Mouse (Mus musculus): ENCODE data around the gene Taf8.

Taf8 gene

DNA sequence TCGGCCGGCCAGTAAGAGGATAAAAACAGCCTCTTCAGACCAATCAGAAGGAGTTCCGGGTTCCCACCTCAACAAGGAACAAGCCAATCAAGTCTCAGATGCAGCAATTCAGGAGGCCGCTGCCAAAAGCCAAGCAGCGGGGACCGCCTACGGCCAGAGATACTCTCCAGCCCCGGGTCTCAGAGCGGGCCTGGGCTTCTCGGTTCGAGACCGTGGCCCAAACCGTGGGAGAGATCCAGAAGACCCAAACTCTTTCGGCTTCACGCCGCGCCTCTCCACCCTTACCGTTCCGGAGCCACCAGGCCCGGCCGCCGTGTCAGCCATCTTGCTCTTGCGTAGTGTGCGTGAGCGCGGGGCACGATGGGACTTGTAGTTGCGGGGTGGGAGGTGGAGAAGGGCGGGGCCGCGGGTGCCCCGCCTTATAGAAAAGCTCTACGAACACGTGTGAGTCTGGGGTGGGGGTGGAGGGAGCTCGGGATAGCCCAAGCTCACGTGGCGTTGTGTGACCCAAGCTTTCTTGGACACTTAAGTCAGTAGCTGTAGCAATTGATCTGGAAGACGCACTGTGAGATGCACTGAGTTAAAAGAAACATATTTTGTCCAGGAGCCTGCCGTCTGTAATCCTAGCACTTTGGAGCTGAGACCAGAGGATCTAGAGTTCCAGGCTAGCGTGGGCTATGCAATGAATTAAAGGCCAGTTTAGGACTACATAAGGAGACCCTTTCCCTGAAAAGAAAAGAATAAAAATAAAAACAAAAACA, at the start of gene Taf8:
Gene Taf8 (minus strand): TSS at position 347 of the 761 bp plus-strand sequence.
- POLR2A ChIA-PET: interaction anchor here (0.6 to 14.7 kb wide), 114 partner anchors 8 to 1907 kb away, joined by 3 to 220 read pairs (median 4); partner anchors contain the start of genes AI661453 (in 1 of the 4), Bicral (in 1 of the 4), Cnpy3 (in 1 of the 4) and Guca1b (in 1 of the 4)

GRCm38 (mm10) chr17:47551049-47551448, 49.0 kb upstream of the Taf8 start:
- ChIA-PET CTCF (interaction anchor here in 1 of 4 experiments (0.7 to 2.0 kb wide), 3 partner anchors 40 to 232 kb away, joined by 3 to 5 read pairs (median 5); no protein-coding TSS in a partner anchor), POLR2A (interaction anchor here in 3 of 4 experiments (0.6 to 2.6 kb wide), 20 partner anchors 8 to 325 kb away, joined by 3 to 12 read pairs (median 3); no protein-coding TSS in a partner anchor)

More for the DNA sequence above, at the start of gene Taf8:
- CTCF ChIA-PET: interaction anchor here (0.5 to 2.1 kb wide), 24 partner anchors 9 to 540 kb away, joined by 3 to 35 read pairs (median 4); partner anchors contain the start of genes Gm21981 (in 1 of the 4), Pgc (in 1 of the 4) and Prickle4 (in 1 of the 4)

DNA sequence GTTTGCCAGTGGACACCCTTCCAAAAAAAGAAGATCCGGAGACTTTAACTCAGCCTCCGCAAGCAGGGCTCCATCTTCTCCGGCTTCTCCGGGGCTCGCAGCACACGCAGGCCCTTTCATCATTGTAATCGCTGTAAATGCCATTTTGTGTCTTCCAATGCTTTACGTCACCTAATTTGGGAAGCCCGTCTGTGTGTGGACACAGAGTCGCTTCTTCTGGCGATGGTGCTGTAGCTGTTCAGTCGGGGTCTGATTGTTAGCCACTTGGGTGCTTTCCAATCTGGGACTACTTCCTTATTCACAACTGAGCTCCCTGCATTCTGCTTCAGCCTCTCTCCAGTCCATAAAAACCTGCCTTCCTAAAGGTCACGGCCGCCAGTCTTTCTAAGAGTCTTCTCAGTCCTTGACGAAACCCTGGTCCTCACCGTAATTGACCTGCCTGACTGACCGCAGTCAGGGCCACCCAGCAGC, 43.8 kb upstream of the Taf8 start:
- POLR2A ChIA-PET: interaction anchor here in 3 of 4 experiments (0.6 to 2.6 kb wide), 21 partner anchors 10 to 352 kb away, joined by 3 to 13 read pairs (median 5); no protein-coding TSS in a partner anchor
- CTCF ChIA-PET: interaction anchor here in 3 of 4 experiments (0.6 to 1.1 kb wide), 3 partner anchors 41 to 669 kb away, joined by 3 to 5 read pairs (median 3); partner anchors contain the start of gene Ccnd3 (in 1 of the 3)

DNA sequence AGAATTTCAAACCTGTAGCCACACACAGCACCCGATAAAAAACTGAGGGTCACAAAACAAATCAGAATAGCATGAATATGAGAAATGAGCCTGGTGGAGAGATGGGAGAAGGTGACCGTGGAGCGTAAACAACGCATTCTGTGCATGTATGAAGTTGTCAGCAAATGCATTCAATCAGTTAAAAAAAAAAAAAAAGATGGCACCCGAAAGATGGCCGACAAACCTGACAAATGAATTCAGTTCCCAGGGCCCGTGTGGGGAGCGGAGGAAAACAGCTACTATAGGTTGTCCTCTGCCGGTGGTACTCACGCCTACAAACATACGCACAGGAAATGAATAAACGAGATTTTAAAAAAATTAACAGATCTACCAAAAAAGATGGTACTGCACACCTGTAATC, 43.1 kb upstream of the Taf8 start:
- ChIA-PET CTCF (no interaction called here), POLR2A (interaction anchor here in 2 of 4 experiments (0.6 to 2.6 kb wide), 7 partner anchors 9 to 351 kb away, joined by 3 to 13 read pairs (median 7); no protein-coding TSS in a partner anchor)

GRCm38 (mm10) chr17:47543051-47543650, 41.1 kb upstream of the Taf8 start:
- POLR2A ChIA-PET: interaction anchor here (0.8 to 5.9 kb wide), 28 partner anchors 7 to 103 kb away, joined by 3 to 31 read pairs (median 5); partner anchors contain the start of gene Taf8 (in 3 of the 4)
- CTCF ChIA-PET: interaction anchor here in 1 of 4 experiments (0.8 to 1.1 kb wide), 3 partner anchors 22 to 428 kb away, joined by 3 to 6 read pairs (median 4); no protein-coding TSS in a partner anchor

- ChIA-PET POLR2A (interaction anchor here in 3 of 4 experiments (0.5 to 5.9 kb wide), 39 partner anchors 8 to 916 kb away, joined by 3 to 31 read pairs (median 4); partner anchors contain the start of genes Taf8 (in 2 of the 3) and Bicral (in 1 of the 3)), CTCF (interaction anchor here (0.6 to 1.2 kb wide), 9 partner anchors 10 to 1195 kb away, joined by 3 to 10 read pairs (median 4); no protein-coding TSS in a partner anchor)
Observed at GRCm38 (mm10) chr17:47542061-47542460, 40.0 kb upstream of the Taf8 start.

GRCm38 (mm10) chr17:47539128-47539527, 37.0 kb upstream of the Taf8 start:
- CTCF ChIA-PET: interaction anchor here in 1 of 4 experiments (1.1 kb wide), 1 partner anchor 15 kb away, joined by 3 read pairs; no protein-coding TSS in a partner anchor
- POLR2A ChIA-PET: interaction anchor here in 3 of 4 experiments (0.5 to 5.9 kb wide), 12 partner anchors 8 to 1386 kb away, joined by 3 to 31 read pairs (median 4); partner anchors contain the start of gene Mad2l1bp (in 1 of the 3)

GRCm38 (mm10) chr17:47538049-47538448, 36.0 kb upstream of the Taf8 start:
- CTCF ChIA-PET: no interaction called here
- POLR2A ChIA-PET: interaction anchor here in 3 of 4 experiments (0.6 to 1.6 kb wide), 5 partner anchors 9 to 552 kb away, joined by 3 to 12 read pairs (median 3); no protein-coding TSS in a partner anchor

DNA sequence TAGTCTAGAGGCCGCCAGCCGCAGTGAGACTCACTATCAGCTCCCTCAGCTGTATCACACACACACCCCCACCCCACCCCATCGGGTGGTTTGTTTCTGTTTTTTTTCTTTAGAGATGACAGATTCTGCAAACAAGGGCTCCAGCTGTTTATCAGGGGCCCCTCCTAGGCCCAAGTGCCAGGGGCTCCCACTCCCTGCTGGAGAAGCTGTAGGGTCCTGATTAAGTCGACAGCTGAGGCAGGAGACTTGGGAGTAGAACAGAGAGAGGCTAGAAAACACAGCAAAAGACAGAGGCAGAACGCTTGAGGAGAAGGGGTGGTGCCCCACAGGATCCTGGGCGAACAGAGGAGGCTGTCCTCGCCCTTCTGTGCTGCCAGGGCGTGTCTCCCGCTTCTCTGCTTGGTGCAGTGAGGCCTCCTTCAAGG, 33.7 kb upstream of the Taf8 start:
- CTCF ChIA-PET: no interaction called here
- POLR2A ChIA-PET: interaction anchor here in 3 of 4 experiments (0.8 to 2.6 kb wide), 11 partner anchors 9 to 36 kb away, joined by 3 to 9 read pairs (median 4); partner anchors contain the start of gene Taf8 (in 1 of the 3)

DNA sequence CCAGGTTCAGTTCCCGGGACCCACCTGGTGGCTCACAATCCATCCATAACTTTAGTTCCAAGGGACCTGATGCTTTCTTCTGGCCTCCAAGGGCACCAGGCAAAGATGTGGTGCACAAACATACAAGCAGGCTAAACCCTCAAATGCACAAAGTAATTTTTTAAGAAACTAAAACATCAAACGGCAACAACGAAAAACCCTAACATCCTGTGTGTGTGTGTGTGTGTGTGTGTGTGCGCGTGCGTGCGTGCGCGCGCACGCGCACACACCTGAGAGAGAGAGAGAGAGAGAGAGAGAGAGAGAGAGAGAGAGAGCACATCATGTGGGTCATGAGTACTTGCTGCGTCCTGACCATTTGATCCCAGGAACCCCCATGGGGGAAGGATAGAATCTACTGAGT, 31.6 kb upstream of the Taf8 start:
- POLR2A ChIA-PET: interaction anchor here in 1 of 4 experiments (2.6 kb wide), 1 partner anchor 11 kb away, joined by 9 read pairs; no protein-coding TSS in a partner anchor
- CTCF ChIA-PET: no interaction called here

DNA sequence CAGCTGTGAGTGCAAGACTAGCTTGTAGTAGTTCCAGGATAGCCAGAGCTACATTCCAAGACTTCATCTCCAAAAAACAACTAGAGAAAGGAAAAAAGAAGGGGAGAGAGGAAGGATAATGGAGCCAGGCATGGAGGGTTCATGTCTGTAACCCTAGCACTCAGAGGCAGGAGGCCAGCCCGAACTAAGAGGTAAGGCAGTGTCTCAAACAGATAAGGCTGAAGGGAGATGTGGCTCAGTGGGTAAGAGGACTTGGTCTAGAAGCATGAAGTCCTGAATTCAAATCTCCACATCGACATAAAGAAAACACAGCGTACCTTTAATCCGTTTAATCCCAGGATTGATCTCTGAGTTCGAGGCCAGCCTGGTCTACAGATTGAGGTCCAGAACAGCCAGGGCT, 30.3 kb upstream of the Taf8 start:
- ChIA-PET POLR2A (interaction anchor here in 3 of 4 experiments (0.8 to 6.9 kb wide), 19 partner anchors 9 to 182 kb away, joined by 3 to 70 read pairs (median 5); partner anchors contain the start of genes Ccnd3 (in 1 of the 3) and Taf8 (in 1 of the 3)), CTCF (interaction anchor here in 2 of 4 experiments (0.9 to 1.5 kb wide), 3 partner anchors 11 to 64 kb away, joined by 4 to 7 read pairs (median 6); no protein-coding TSS in a partner anchor)

GRCm38 (mm10) chr17:47531387-47531818, 29.3 kb upstream of the Taf8 start:
- ChIA-PET CTCF (interaction anchor here in 1 of 4 experiments (1.5 to 2.6 kb wide), 2 partner anchors 10 to 20 kb away, joined by 6 to 11 read pairs; no protein-coding TSS in a partner anchor), POLR2A (interaction anchor here (0.5 to 6.9 kb wide), 23 partner anchors 8 to 312 kb away, joined by 3 to 70 read pairs (median 4); partner anchors contain the start of genes Taf8 (in 2 of the 4) and Ccnd3 (in 1 of the 4))

- CTCF ChIA-PET: interaction anchor here in 1 of 4 experiments (2.6 kb wide), 1 partner anchor 18 kb away, joined by 11 read pairs; no protein-coding TSS in a partner anchor
- POLR2A ChIA-PET: interaction anchor here in 2 of 4 experiments (0.7 to 6.9 kb wide), 15 partner anchors 8 to 71 kb away, joined by 3 to 70 read pairs (median 6); partner anchors contain the start of gene Taf8 (in 1 of the 2)
Observed at GRCm38 (mm10) chr17:47529595-47529994, 27.5 kb upstream of the Taf8 start.

DNA sequence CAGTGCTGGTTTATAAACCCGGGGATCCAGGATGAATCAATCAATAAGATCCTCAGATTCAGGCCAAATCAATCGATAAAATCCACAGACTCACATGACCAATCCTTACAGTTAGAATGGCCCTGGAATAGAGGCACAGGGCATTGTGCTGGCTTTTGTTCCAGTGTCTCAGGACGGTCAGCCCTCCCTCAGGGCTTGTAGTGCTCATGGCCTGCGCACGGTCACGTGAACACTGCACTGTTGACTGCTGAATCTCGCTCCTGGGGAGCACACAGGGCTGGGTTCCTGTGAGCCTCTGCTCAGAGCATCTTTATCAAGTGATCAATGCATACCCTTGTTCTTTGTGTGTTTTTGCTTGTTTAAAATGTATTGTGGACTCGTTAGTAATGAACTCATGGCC, 26.8 kb upstream of the Taf8 start:
- ChIA-PET POLR2A (interaction anchor here in 2 of 4 experiments (0.7 to 6.9 kb wide), 29 partner anchors 9 to 572 kb away, joined by 3 to 70 read pairs (median 7); partner anchors contain the start of genes Ccnd3 (in 2 of the 2), Taf8 (in 2 of the 2), Frs3 (in 1 of the 2) and Tomm6 (in 1 of the 2)), CTCF (interaction anchor here in 2 of 4 experiments (0.5 to 1.7 kb wide), 5 partner anchors 18 to 1403 kb away, joined by 3 to 9 read pairs (median 5); no protein-coding TSS in a partner anchor)

- CTCF ChIA-PET: interaction anchor here (0.6 to 1.7 kb wide), 12 partner anchors 10 to 1846 kb away, joined by 3 to 11 read pairs (median 4); no protein-coding TSS in a partner anchor
Observed at GRCm38 (mm10) chr17:47527581-47528300, 25.6 kb upstream of the Taf8 start.

GRCm38 (mm10) chr17:47526856-47527520, 24.9 kb upstream of the Taf8 start:
- ChIA-PET POLR2A (interaction anchor here (0.5 to 6.9 kb wide), 57 partner anchors 8 to 674 kb away, joined by 3 to 70 read pairs (median 5); partner anchors contain the start of genes Taf8 (in 2 of the 4) and Ccnd3 (in 1 of the 4)), CTCF (interaction anchor here (0.6 to 1.4 kb wide), 11 partner anchors 9 to 1846 kb away, joined by 3 to 11 read pairs (median 4); no protein-coding TSS in a partner anchor)

More at GRCm38 (mm10) chr17:47527581-47528300, 25.6 kb upstream of the Taf8 start:
- POLR2A ChIA-PET: interaction anchor here (0.5 to 6.9 kb wide), 74 partner anchors 8 to 931 kb away, joined by 3 to 70 read pairs (median 4); partner anchors contain the start of genes Taf8 (in 3 of the 4), Ccnd3 (in 2 of the 4), Frs3 (in 1 of the 4) and Tomm6 (in 1 of the 4)
